Mouse (Mus musculus): ENCODE results near the gene Babam2.

DNA sequence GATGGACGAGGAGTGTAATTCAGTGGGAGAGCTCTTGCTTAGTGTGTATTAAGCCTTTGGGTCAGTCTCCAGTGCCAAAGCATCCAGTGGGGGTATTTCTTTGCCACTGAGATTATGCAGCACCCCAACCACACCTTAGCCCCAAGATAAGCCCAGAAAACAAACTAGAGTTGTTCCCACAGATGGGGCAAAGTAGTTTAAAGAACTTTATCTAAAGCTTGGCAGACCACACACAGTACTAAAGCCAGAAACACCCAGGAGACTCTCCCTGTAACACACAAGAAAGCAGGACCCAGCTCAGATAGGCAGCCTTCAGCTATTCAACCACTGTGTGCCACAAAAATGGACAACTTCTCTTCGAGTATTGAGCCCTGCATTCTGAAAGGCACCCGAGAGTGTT is 376.6 kb downstream of the Babam2 start:
- TF ChIP-seq POLR2A (IDR thresholded peaks at IDR 0.05; ENCODE audit: borderline replicate concordance, control insufficient read depth, low read depth, low read length), result no peak
- TF ChIP-seq CTCF (IDR thresholded peaks at IDR 0.05; ENCODE audit: control insufficient read depth, insufficient read depth, low read length), result no peak

All from bone marrow, adult 2 months (tissue).